Mouse (Mus musculus): ENCODE data around the gene Ube2e1.

Ube2e1 gene

DNA sequence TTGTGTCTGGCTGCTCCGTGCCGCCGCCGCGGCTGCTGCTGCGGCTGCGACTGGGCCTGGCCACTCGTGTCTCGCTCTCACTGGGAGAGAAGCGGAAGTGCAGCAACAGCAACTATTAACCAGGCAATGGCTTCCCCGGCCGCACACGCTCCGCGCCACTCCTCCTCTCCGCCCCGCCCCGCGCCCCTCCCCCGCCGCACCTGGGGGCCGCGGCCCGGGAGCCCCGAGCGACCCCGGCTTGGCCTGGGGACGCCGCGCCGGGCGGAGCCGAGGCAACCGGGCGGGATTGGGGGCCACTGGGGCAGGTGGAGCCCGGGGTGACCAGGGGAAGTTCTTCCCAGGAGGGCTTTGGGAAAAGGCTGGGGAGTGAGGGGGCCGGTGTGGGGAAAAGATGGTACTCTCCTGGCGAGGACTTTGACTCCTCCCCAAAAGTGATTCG, at the start of gene Ube2e1:
TSS of gene Ube2e1 (minus strand) at position 167 of the 439 bp plus-strand sequence.
- DNase-seq (ENCODE audit: low read depth, low spot score), result peak; percentile 66

DNA sequence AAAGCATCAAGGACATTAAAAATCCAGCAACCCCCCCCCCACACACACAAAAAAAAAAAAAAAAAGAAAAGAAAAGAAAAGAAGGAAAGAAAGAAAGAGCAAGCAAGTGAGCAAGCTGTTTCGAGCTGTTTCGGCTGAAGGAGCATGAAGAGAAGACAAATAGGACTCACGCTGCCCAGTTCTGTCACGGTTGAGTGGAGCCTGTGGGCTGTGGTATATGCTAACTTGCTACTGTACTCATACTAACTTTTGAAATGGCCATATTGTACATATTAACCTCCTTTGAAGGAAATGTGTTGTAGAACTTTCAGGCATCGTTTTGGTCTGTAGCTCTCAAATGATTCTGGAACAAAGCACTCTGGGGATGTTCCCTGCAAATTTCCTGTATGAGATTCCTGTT, 48.2 kb upstream of the Ube2e1 start:
- DNase-seq (ENCODE audit: low read depth, low spot score), result no peak

DNA sequence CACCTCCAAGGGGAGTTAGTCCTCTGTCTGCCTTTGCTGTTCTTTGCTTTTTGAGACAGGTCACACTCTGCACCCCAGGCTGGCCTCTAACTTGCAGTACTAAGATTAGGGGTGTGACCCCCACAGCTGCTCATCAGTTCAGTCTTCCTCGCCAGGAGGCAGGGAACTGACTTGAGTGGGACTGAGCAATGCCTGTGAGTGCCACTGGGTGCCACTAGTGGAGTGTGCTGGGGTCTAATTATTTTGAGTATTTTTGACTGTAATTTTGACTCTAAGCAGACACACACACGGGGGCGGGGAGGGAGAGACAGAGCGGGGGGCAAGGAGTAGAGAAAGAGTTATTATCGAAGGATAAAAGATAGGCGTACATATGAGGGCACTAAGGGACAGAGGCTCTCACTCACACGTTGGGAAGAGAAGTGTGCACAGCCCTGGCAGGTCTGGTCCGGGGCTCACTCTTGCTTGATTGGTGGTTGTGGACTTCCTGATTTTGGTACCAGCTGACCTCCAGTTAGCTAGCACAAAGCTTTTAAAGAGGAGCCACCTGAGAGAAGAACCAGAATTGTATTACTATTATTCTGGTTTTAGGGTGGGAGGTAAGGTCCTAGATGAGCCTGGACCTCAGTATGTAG, 46.4 kb upstream of the Ube2e1 start:
- DNase-seq (ENCODE audit: low read depth, low spot score), result no peak

DNA sequence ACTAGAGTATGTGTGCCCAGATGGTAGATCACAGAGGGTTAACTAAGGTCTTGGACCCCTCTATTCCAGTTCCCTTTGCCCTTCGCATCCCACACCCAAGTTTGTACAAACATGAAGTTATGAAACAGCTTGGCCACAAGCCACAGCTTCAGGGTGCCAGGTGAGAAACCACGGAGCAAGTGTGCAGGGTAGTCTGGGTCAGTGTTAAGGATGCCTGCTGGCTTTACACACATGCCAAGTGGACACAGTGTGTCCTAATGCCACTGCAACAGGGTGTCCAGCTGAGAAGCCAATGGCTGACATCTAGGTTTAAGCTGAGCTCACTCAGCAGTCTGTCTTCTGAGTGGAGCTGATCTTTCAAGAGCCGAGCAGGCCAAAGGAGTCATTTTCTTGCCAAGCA, 44.5 kb upstream of the Ube2e1 start:
- no peak for DNase-seq (ENCODE audit: low read depth, low spot score)

DNA sequence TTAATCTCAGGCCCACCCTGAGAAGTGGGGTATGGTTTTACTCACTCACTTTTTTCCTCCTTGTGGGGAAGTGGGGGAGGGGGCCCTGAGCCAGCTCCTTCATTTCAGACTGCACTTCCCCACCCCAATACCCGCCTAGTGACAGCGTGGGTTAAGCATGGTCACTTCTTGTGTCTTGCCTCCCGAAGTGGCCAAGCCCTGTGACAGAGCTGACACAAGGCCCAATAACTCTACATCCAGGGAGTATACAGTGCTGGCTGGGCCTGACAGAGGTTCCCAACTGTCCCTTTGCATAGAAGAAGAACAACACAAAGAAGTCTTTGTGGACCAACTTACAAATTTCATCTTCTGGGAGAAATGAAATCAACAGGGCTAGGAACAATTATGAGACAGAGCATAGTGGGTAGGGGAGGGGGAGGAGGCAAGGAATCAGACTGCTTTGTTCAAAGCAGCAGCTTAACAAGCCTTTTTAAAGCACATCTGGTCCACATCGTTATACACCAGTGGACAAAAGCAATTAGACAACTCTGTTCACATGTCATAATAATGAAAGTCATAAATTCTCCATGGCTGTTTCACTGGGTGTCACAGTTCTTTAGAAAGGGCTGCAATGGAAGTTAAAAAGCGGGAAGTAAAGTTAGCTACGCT, 42.2 kb upstream of the Ube2e1 start:
- no peak for DNase-seq (ENCODE audit: low read depth, low spot score)

DNA sequence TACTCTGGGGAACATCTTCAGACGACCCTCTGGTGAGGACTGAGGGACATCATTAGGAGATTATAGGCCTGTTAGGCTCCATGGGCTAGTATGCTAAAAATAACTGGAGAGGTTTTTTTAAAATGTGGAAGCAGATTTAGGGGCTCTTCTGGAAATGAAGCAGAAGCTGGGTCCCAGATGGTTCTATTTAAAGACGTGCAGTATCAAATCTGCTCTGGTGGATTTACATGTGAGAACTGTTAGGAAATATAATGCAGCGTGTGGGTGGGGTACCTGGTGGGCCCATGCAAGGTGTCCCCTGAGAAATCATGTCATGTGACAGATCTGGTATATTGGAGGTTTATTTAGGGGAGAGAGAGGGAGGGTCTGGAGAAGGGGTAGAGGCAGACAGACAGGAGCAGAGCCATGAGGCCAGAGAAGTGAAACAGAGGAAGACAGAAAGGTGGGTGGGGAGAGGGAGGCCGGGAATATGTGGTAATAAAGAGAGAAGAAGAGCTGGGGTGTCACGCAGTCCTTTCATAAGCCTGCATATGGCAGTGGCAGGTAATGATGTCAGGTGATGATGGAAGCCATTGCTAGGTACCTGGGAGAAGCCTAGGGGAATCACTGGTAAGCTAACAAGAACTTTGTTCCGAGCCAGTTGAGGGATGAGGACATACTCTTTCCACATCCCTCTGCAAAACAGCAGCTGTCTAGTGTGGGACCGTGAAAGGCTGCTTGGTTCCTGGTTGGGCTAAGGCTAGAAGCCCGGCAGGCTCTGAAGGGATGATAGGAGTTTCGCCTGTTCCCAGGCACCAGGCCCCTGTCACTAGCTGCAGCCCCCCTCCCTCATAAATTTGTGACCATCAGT, 41.3 kb upstream of the Ube2e1 start:
- no peak for DNase-seq (ENCODE audit: low read depth, low spot score)

DNA sequence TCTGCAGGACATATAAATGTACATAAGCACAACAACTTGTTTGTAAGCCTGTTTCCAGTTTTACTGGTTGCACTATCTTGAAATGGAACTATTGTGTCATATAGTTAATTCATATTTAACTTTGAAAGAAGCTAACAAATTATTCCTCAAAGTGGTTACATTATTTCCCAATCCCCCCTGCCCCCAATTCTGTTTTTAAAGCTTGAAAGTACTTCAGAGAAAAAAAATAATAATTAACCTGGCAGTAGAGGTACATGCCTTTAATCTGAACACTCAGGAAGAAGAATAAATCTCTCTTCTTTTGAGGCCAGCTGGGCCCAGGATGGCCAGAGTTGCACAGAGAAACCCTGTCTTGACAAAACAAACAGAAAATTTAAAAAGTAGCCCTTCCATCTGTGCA, 37.4 kb upstream of the Ube2e1 start:
- no peak for DNase-seq (ENCODE audit: low read depth, low spot score)

DNA sequence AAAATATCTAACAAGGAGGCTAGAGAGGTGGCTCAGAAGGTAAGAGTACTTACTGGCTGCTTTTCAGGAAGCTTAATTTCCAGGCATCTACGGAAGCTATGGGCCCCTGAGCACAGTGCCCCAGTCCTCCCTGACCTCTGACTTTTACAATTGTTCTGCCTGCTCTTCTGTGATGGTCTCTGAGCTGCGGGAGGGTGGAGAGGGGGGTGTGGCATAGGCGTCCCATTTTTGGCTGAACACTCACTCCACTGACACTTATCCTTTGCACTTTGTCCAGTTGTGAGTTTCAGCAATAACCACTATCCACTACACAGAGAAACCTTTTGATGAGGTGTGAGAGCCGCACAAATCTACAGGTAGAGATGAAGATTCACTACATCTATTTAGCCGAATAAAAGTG, 35.4 kb upstream of the Ube2e1 start:
- no peak for DNase-seq (ENCODE audit: low read depth, low spot score)

DNA sequence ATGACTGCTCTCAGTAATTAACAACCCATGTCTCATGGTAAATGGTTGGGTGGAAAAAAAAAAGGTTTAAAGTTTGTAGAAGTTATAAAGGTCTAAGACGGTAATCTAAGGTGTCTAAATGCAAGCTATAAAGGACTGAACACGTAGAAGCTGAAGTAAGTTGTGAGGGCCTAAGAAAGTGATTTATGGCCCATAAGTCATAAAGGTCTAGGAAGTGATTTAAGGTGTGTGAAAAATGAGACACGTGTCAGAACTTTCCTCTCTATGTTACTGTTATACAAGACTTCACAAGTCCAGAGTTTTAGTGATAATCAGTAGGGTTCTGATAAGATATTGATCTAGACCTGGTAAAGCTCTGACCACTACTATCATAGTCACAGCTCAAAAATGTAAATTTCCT, 32.7 kb upstream of the Ube2e1 start:
- DNase-seq (ENCODE audit: low read depth, low spot score), result no peak

DNA sequence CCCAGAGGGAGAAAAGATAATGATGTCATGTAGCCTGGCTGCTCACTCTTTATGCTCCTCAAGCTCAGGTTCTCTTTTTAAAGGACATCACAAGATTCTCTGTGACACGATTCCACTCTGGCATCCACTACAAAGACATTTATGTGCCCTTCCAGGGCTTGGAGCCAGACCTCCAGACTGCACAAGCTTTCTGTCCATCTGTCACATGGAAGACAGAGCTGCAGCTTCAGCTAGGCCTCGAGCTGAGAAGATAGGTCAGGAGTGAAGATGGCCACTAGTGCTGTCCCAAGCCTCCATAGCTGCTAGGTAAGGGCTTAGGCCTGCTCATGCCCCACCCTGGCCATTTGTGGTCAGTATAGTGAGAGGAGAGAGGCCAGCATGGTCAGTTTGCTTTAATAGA, 24.8 kb upstream of the Ube2e1 start:
- no peak for DNase-seq (ENCODE audit: low read depth, low spot score)

DNA sequence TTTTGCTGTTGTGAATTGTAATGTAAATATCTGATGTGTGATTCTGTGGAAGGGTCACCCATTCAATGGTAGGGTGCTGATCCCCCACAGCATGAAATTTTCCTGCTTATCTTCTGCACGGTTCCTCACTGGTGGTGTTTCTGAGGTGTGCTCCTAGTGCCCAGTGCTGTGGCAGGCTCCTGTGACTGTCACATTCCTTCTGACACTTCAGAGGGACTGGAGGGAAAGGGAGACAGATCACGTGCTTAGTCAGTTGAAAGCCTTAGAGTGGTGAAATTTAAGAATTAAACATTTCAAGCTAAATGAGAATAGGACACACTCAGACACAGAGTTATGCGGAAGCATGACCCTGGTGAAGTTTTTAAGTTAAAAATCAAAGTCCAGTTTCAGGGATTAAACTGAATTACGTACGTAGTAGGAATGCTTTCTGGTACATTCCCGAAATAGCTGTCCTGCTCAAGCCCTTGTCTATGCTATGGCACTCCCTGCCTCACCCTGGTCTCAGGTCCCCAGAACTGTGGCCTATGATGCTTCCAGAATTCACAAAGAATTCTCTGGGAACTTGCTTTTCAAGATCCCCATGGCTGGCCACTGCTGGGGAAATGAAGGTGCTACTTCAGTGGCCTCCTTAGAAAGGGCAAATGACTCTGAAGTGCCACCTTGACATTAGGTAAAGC, 24.0 kb upstream of the Ube2e1 start:
- DNase-seq (ENCODE audit: low read depth, low spot score), result no peak

DNA sequence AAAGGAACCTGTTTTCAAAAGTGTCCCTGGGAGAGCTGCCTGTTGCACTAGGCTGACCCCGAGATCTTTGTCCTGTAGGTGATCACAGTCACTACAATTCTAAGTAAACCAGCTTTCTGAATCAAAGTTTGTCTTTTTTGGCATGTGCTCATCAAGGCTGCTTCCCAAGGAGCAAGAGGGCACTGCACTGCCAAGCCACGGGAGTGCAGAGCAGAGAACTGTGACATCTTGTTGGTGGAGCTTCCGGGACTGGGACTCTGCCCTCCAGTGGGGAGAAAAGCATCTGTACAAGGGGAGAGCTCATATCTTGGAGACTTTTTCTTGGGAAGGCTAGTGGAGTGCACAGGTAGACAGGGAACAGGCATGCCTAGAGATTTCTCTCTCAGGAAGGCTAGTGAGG, 21.9 kb upstream of the Ube2e1 start:
- no peak for DNase-seq (ENCODE audit: low read depth, low spot score)

DNA sequence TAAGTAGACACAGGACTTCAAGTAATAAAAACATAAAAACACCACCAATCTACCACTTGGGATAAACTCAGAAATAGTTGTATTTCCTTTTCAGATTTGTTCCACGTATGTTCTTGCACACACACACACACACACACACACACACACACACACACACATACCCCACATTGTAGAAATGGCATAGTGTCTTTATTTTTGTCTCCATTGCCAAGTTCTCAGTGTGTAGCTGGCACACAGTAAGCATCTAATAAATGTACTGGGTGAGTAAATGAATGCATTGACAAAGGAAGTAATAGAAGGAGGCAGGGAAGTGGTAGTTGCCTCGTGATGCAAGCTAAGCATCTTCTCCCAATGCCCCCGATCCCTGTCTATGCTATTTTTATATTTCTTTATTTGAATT, 21.3 kb upstream of the Ube2e1 start:
- DNase-seq (ENCODE audit: low read depth, low spot score), result no peak

DNA sequence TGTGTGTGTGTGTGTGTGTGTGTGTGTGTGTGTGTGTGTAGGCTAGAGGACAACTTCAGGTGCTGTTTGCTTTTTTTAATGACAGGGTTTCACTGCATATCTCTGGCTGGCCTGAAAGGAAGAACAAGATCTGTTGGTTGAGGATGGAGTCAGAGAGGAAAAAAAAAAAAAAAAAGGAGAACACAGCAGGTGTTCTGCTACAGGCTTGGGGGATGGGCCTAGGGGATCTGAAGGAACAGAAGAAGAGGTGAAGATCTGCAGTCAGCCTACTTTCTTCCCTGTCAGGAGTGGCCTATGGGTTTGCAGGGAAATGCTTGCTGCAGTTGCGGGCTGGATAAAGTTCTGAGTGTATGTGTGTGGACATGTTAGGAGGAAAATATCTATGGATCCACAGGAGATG, 19.0 kb upstream of the Ube2e1 start:
- no peak for DNase-seq (ENCODE audit: low read depth, low spot score)

DNA sequence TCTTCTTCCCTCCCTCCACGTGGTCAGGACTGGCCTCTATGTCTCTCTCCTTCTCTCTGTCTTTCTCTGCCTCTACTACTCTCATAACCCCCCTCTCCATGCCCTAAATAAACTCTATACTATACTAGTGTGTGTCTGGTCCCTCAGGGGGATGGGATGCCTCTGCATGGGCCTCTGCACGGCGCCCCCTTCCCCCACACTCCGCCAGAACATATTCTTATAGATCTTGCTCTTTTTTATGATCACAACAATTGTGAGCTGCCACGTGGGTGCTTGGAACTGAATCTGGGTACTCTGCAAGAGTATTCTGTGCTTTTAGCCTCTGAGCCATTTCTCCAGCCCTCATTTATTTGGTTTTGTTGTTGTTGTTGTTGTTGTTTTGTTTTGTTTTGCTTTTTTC, 18.2 kb upstream of the Ube2e1 start:
- no peak for DNase-seq (ENCODE audit: low read depth, low spot score)

DNA sequence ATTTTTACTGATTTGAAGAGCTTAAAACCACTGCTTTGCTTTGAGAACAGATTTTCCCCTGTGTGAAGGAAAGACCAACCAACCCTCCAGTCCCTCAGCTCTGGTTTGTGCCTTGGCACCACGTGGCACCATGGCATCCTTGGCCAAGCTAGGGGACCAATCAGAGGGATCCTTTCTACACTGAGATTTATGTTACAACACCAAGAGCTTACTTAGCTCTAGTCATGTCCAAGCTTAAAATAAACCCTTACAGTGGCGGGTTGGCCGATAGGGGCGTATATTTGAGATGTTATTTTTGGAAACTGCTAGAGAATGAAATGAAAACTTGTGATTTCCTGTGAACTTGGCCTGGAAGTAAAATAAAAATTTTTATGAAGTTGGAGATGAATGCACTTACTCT, 11.9 kb upstream of the Ube2e1 start:
- DNase-seq (ENCODE audit: low read depth, low spot score), result no peak

DNA sequence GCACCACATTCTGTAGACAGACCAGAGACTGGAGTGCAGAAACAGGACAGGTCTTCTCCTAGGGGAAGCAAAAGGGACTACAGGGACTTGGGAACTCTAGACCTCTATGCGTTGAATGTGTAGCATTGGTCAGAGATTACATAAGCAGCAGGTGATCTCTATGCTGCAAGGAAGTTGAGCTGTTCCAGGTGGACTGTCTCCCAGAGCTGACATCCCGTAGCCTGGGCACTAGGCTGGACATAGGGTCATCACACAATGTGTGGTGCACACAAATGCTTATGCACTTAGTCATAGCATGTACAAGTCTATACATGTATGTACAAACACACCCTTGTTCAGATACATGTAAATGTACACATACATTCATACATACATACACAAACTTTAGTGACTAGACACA, 11.1 kb upstream of the Ube2e1 start:
- no peak for DNase-seq (ENCODE audit: low read depth, low spot score)

DNA sequence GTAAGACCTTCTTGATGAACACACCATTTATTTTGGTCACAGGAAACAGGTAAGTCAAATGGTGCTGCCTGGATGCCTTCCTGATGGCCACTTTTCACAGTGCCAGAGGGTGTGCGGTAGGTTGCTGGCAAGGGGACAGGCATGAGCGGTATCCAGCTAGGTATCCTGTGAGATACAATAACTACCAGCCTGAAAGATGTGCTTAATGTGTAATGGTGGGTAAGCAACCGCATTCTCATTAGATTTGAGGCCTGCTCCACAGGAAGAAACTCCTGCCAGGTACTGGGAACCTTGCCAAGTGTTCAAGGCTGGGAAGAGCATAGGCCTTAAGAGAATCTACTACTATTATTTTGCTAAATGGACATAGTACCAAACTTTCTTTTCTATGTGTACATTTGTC, 9.4 kb upstream of the Ube2e1 start:
- DNase-seq (ENCODE audit: low read depth, low spot score), result no peak

DNA sequence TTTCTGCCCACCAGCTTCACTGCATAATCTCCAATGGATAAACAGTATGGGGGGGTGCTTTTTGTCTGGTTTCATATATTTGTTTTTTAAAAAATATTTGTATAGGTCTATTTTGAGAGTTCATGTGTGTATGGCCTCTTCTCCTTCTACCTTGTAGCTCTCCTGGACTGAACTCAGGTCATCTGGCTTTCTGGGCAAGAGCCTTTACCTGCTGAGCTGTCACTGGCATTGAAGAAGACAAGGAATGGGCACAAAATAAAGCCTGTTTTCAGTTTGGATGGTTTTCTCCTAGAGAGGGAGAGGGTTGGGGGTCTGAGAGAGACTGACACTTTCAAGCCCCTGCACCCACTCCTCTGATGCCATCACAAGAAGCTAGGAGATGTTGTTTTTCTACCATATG, 4.4 kb upstream of the Ube2e1 start:
- no peak for DNase-seq (ENCODE audit: low read depth, low spot score)

DNA sequence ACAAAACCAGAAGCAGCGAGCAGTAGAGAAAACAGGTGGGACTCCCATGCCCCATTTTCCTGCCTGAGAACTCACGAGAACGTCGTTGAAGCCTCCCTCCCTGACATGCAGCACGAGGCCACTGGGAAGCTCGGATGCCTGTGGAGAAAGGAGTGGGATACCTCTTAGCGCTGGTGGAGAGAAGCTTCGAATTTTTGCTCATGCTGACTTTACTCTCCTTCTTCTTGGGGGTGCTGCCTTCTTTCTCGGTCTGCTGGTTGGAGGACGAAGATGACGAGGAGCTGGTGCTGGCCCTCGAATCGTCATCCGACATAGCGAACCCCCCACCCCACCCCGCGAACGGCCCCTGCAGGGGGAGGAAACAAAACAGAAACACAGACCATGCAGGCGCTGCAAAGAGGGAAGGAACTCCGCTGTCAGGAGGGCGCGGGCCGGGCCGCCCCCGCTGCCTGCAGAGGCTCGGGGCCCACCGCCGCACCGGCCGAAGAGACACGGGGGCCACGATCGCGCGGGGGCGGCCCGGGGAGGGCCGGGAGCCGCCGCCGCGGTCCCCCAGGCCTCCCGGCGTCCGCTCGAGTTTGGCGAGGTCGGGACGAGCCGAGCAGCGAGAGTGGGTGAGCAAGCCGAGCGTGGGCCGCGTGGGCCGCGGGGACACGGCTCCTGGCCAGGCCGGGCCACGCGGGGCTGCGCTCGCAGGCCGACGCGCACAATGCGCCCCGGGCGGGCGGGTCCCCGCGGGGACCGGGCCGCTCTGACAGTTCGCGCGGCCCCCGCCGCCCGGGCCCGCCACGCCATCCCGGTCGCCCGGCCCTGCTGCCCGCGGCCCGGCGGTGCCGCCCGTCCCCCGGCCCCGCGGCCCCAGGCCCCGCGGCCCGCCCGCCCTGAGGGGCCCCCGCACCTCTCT, 618 bp downstream of the Ube2e1 start:
- peak; percentile 28 for DNase-seq (ENCODE audit: low read depth, low spot score)

DNA sequence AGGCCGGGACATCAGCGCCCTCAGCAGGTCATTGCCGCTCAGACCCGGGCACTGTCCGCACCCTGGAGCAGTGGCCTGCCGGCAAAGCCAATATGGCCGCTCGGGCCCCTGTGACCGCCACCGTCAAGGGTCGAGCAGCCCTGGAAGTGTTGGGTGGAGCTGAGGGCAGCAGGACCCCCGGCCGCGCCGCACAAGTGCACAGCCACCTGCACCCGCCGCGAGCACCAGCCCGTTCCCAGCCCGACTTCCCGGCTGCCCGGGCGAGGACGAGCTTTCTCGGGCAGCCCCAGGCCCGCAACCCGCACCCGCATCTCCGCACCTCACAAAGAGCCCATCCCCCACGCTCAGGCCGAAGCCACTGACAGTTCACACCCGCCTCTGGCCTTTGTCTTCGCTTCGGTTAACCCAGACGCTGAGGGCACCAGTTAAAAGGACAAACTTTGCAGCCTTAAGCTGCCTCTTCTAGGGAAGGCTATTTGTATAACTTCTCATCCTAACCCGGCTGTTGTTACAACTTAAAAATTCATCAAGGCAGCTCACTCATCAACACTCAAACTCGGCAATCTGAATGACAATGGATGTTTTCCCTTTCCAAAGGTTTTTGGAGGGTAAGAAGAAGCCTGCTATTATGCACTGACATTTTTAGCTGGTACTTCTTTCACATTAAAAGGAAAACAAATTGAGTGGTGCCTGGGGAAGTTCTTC, 4.5 kb downstream of the Ube2e1 start:
- DNase-seq (ENCODE audit: low read depth, low spot score), result peak; percentile 46

Measured in ES-CJ7 (cell line).